Mouse (Mus musculus): ENCODE results near the gene Calu. TPM values are rescaled to one million over a fixed set of nuclear protein-coding genes. Genes with fewer than 3 reads are reported as not detected.

The Calu gene
- polyA plus RNA-seq, 1 experiment from 2014 or later: 291 TPM

GRCm38 (mm10) chr6:29395910-29396713 lies 48.2 kb downstream of the Calu start, which contains the start of gene Ccdc136:
Gene Ccdc136, plus strand, starts transcription at chr6:29396309.
- Histone ChIP-seq H3K27me3 (ENCODE audit: control insufficient read depth, insufficient read depth, low read length) (peaks cover 6% of the 10 kb centered on the region; the same call in 1 of the 2 replicates), H3K27ac (ENCODE audit: low read depth, low read length) (peak within 1 kb of the TSS; percentile 60; the same call in 1 of the 2 replicates)
- under 1% methylated on average over 30 of the region's 49 CpGs for WGBS

GRCm38 (mm10) chr6:29396714-29397540 lies 49.1 kb downstream of the Calu start:
- H3K9me3 ChIP-seq (ENCODE audit: control insufficient read depth, low read length): no peaks in the 10 kb centered on the region
- H3K4me3 ChIP-seq (ENCODE audit: low read depth, low read length): peak overlapping the region; percentile 69
- H3K9ac ChIP-seq (ENCODE audit: low read length): peak overlapping the region; percentile 77
- H3K4me1 ChIP-seq (ENCODE audit: control insufficient read depth, insufficient read depth, low read length): peaks cover 4% of the 10 kb centered on the region; the same call in 1 of the 2 replicates
- ATAC-seq (ENCODE audit: insufficient read depth, low FRiP score, low TSS enrichment): peak; percentile 81
- no peaks in the 10 kb centered on the region for H3K36me3 ChIP-seq (ENCODE audit: control insufficient read depth, insufficient read depth, low read length)
- DNase-seq (ENCODE audit: low spot score): peak; percentile 53
- H3K4me2 ChIP-seq (ENCODE audit: low read depth): peak overlapping the region; percentile 87
- peaks cover 6% of the 10 kb centered on the region; the same call in 1 of the 2 replicates for H3K27me3 ChIP-seq (ENCODE audit: control insufficient read depth, insufficient read depth, low read length)
- peak overlapping the region; percentile 60; the same call in 1 of the 2 replicates for H3K27ac ChIP-seq (ENCODE audit: low read depth, low read length)
- WGBS: 1% methylated on average over 24 of the region's 24 CpGs

More at GRCm38 (mm10) chr6:29395910-29396713, 48.2 kb downstream of the Calu start, which contains the start of gene Ccdc136:
- Histone ChIP-seq H3K4me3 (ENCODE audit: low read depth, low read length) (peak within 1 kb of the TSS; percentile 69), H3K9me3 (ENCODE audit: control insufficient read depth, low read length) (no peaks in the 10 kb centered on the region), H3K9ac (ENCODE audit: low read length) (peak within 1 kb of the TSS; percentile 77), H3K36me3 (ENCODE audit: control insufficient read depth, insufficient read depth, low read length) (no peaks in the 10 kb centered on the region), H3K4me2 (ENCODE audit: low read depth) (peak within 1 kb of the TSS; percentile 87), H3K4me1 (ENCODE audit: control insufficient read depth, insufficient read depth, low read length) (peaks cover 4% of the 10 kb centered on the region; the same call in 1 of the 2 replicates)
- DNase-seq (ENCODE audit: low spot score) (peak; percentile 79), ATAC-seq (ENCODE audit: insufficient read depth, low FRiP score, low TSS enrichment) (peak; percentile 90)

GRCm38 (mm10) chr6:29397575-29397974 lies 49.7 kb downstream of the Calu start:
- DNase-seq (ENCODE audit: low spot score): no peak
- no peaks in the 10 kb centered on the region for H3K36me3 ChIP-seq (ENCODE audit: control insufficient read depth, insufficient read depth, low read length)
- H3K4me3 ChIP-seq (ENCODE audit: low read depth, low read length): peak overlapping the region; percentile 69
- no peak for ATAC-seq (ENCODE audit: insufficient read depth, low FRiP score, low TSS enrichment)
- 8% methylated on average over 6 of the region's 6 CpGs for WGBS
- no peak overlapping the region for H3K27ac ChIP-seq (ENCODE audit: low read depth, low read length)
- H3K27me3 ChIP-seq (ENCODE audit: control insufficient read depth, insufficient read depth, low read length): peaks cover 6% of the 10 kb centered on the region; the same call in 1 of the 2 replicates
- H3K4me2 ChIP-seq (ENCODE audit: low read depth): peak overlapping the region; percentile 87
- peak overlapping the region; percentile 77 for H3K9ac ChIP-seq (ENCODE audit: low read length)
- no peaks in the 10 kb centered on the region for H3K9me3 ChIP-seq (ENCODE audit: control insufficient read depth, low read length)
- peaks cover 4% of the 10 kb centered on the region; the same call in 1 of the 2 replicates for H3K4me1 ChIP-seq (ENCODE audit: control insufficient read depth, insufficient read depth, low read length)

DNA sequence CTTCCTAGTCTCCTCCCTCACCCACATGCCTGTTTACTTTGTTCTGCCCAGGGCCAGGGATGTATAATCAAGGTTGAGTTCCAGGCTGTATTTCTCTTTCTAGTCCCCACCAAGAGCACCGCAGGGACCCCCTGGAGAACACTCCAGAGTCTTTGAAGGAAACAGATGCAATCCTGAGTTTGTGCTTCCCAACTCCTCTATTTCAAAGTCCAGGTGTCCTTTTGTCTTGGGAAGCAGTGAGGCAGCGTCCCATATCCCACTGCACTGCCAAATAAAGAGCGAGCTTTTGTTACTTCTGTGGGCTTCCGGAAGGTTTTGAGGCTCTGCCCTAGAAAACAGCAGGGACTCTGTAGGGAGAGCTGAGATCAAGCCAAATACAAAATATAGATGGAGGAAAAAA lies 52.0 kb downstream of the Calu start:
- Histone ChIP-seq H3K27me3 (ENCODE audit: control insufficient read depth, insufficient read depth, low read length) (no peaks in the 10 kb centered on the region), H3K4me2 (ENCODE audit: low read depth) (no peak overlapping the region), H3K9ac (ENCODE audit: low read length) (no peak overlapping the region), H3K4me3 (ENCODE audit: low read depth, low read length) (no peak overlapping the region), H3K9me3 (ENCODE audit: control insufficient read depth, low read length) (no peaks in the 10 kb centered on the region), H3K4me1 (ENCODE audit: control insufficient read depth, insufficient read depth, low read length) (peaks cover 4% of the 10 kb centered on the region; the same call in 1 of the 2 replicates), H3K36me3 (ENCODE audit: control insufficient read depth, insufficient read depth, low read length) (no peaks in the 10 kb centered on the region), H3K27ac (ENCODE audit: low read depth, low read length) (no peak overlapping the region)
- 85% methylated on average over 4 of the region's 4 CpGs for WGBS
- ATAC-seq (ENCODE audit: insufficient read depth, low FRiP score, low TSS enrichment): no peak
- DNase-seq (ENCODE audit: low spot score): no peak

DNA sequence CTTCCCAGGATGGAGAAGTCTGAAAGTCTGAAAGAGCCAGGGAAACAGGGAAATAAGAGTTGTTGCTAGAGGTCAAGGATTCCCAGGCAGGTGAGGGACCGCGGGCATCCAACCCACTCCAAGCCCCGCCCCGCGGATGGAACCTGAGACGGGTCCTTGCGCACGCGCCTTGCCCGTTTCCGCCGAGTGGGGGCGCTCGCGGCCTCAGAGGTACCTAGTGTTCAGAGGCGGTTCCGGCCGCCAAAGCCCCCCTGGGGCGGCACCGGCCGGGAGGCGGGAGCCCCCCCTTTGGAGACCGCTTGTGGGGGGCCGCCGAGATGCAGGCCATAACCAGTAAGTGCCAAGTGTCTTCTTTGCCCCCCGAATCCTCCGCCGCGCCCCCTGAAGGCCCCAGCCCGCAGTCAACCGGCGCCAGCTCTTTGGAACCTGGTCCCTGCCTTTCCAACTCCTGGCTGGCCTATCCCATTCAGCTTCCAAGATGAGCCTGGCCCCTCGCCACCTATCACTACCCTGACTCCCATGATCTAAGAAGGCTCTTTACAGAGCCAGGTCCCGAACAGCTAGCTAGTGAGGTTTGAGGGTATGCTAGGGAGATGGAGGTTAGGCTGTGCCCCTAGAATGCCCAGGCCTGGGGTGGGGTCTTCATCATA lies 54.9 kb downstream of the Calu start:
- no peak overlapping the region for H3K9ac ChIP-seq (ENCODE audit: low read length)
- 7% methylated on average over 34 of the region's 34 CpGs for WGBS
- H3K4me1 ChIP-seq (ENCODE audit: control insufficient read depth, insufficient read depth, low read length): peaks cover 8% of the 10 kb centered on the region; the same call in 1 of the 2 replicates
- DNase-seq (ENCODE audit: low spot score): peak; percentile 45
- no peak overlapping the region for H3K4me3 ChIP-seq (ENCODE audit: low read depth, low read length)
- no peaks in the 10 kb centered on the region for H3K9me3 ChIP-seq (ENCODE audit: control insufficient read depth, low read length)
- no peaks in the 10 kb centered on the region for H3K27me3 ChIP-seq (ENCODE audit: control insufficient read depth, insufficient read depth, low read length)
- H3K27ac ChIP-seq (ENCODE audit: low read depth, low read length): no peak overlapping the region
- H3K4me2 ChIP-seq (ENCODE audit: low read depth): no peak overlapping the region
- H3K36me3 ChIP-seq (ENCODE audit: control insufficient read depth, insufficient read depth, low read length): no peaks in the 10 kb centered on the region
- no peak for ATAC-seq (ENCODE audit: insufficient read depth, low FRiP score, low TSS enrichment)

GRCm38 (mm10) chr6:29406412-29406811 lies 58.5 kb downstream of the Calu start:
- peak; percentile 31 for DNase-seq (ENCODE audit: low spot score)
- H3K9me3 ChIP-seq (ENCODE audit: control insufficient read depth, low read length): no peaks in the 10 kb centered on the region
- no peak overlapping the region for H3K4me2 ChIP-seq (ENCODE audit: low read depth)
- no peak overlapping the region for H3K4me3 ChIP-seq (ENCODE audit: low read depth, low read length)
- 0 out of 2 replicates have a peak, but pooled peaks cover under 1% of the 10 kb centered on the region for H3K36me3 ChIP-seq (ENCODE audit: control insufficient read depth, insufficient read depth, low read length)
- peak; percentile 63; the same call in 1 of the 2 replicates for ATAC-seq (ENCODE audit: insufficient read depth, low FRiP score, low TSS enrichment)
- peak overlapping the region; percentile 56 for H3K27ac ChIP-seq (ENCODE audit: low read depth, low read length)
- WGBS: 49% methylated on average over 6 of the region's 6 CpGs
- H3K4me1 ChIP-seq (ENCODE audit: control insufficient read depth, insufficient read depth, low read length): peaks cover 8% of the 10 kb centered on the region; the same call in 1 of the 2 replicates
- H3K9ac ChIP-seq (ENCODE audit: low read length): no peak overlapping the region
- no peaks in the 10 kb centered on the region for H3K27me3 ChIP-seq (ENCODE audit: control insufficient read depth, insufficient read depth, low read length)

DNA sequence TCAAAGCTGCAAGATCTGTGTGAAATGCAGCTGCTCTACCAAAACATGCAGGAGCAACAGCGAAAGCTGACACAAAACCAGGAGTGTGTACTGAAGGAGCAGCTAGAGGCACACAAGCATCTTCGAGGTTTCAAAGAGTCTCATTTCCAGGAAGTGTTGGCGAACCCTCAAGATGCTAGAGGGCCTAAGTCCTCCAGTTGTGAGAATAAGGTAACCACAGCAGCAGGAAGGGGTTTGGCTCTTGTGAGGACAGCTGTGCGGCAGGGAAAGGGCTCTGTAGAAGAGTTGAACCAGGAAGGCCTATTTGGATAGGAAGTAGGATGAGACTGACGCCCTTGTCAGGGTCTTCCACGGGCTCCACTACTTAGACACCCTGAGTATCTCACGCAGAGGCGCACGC lies 67.6 kb downstream of the Calu start:
- Histone ChIP-seq H3K9me3 (ENCODE audit: control insufficient read depth, low read length) (no peaks in the 10 kb centered on the region), H3K4me1 (ENCODE audit: control insufficient read depth, insufficient read depth, low read length) (no peaks in the 10 kb centered on the region), H3K36me3 (ENCODE audit: control insufficient read depth, insufficient read depth, low read length) (peaks cover 8% of the 10 kb centered on the region), H3K4me2 (ENCODE audit: low read depth) (no peak overlapping the region), H3K4me3 (ENCODE audit: low read depth, low read length) (no peak overlapping the region), H3K27ac (ENCODE audit: low read depth, low read length) (no peak overlapping the region), H3K9ac (ENCODE audit: low read length) (no peak overlapping the region), H3K27me3 (ENCODE audit: control insufficient read depth, insufficient read depth, low read length) (no peaks in the 10 kb centered on the region)
- no peak for ATAC-seq (ENCODE audit: insufficient read depth, low FRiP score, low TSS enrichment)
- 88% methylated on average over 9 of the region's 9 CpGs for whole genome bisulfite sequencing
- DNase-seq (ENCODE audit: low spot score): no peak

GRCm38 (mm10) chr6:29420596-29420995 lies 72.7 kb downstream of the Calu start:
- no peaks in the 10 kb centered on the region for H3K27me3 ChIP-seq (ENCODE audit: control insufficient read depth, insufficient read depth, low read length)
- no peak overlapping the region for H3K27ac ChIP-seq (ENCODE audit: low read depth, low read length)
- H3K9ac ChIP-seq (ENCODE audit: low read length): no peak overlapping the region; the same call in 1 of the 2 replicates
- no peak for DNase-seq (ENCODE audit: low spot score)
- no peaks in the 10 kb centered on the region for H3K4me1 ChIP-seq (ENCODE audit: control insufficient read depth, insufficient read depth, low read length)
- no peaks in the 10 kb centered on the region for H3K9me3 ChIP-seq (ENCODE audit: control insufficient read depth, low read length)
- H3K36me3 ChIP-seq (ENCODE audit: control insufficient read depth, insufficient read depth, low read length): no peaks in the 10 kb centered on the region
- no peak for ATAC-seq (ENCODE audit: insufficient read depth, low FRiP score, low TSS enrichment)
- no peak overlapping the region for H3K4me3 ChIP-seq (ENCODE audit: low read depth, low read length)
- H3K4me2 ChIP-seq (ENCODE audit: low read depth): no peak overlapping the region
- 87% methylated on average over 2 of the region's 2 CpGs for WGBS
